Mouse (Mus musculus) CH12F3 (cell line): Measurements from ENCODE around the gene Map2k4.

Source experiments
- in situ Hi-C: fragments of 300-500 bp; cut with MboI; formaldehyde crosslinking; loops from 2 replicates; pipeline ENCODE4 v1.14.3; 2020; ENCODE audit warnings: low sequenced_read_pairs

Map2k4 gene

DNA sequence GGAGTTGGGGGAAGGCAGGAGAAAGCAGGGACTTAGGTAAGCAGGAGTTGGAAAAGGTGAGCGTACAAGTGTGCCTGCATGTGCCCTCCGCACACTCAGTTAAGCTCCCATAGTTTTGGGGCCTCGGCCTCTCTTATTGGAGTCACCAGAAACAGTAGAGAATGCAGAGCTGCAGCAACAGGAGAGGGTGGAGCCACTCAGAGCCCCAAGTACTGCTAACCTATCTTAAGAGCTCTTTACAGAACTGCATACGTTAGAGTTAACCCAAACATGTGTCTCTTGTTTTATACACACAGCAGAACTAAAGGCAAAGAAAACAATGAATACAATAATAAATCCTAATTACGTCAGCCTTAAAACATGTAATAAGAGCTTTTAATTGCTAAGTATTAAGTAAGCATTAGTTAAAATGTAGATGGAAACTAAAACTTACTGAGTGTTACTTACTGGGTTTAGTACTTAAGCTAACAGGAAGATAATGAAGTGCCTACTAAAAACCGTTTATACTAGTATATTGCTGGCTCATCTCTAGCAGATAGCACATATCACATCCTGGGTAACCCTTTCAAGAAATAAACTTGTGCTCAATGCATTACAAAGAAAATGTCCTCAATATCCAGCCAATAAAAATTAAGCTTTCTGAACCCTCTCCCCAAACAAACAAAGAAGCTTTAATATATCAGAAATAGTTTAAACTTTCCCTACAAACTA is 14.0 kb downstream of the Map2k4 start:
- in situ Hi-C loops, result no loop called here

DNA sequence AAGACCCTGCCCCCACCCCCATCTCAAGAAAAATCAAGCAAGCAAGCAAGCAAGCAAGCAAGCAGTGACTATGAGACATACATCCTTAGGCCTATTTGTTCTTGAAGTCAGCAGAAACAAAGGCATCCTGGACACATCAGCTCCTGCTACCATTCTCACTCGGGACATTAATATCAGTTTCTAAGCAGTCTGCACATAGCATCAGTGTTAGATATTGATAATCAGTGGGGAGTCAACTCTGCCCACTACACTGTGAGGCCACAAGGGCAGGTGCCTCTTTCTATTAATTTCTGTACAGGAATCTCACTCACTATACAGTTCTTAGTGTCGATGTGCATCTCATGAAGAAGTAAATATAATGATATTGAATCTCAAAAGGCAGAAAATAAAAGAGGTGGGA is 14.6 kb downstream of the Map2k4 start:
- in situ Hi-C loops, result no loop called here

DNA sequence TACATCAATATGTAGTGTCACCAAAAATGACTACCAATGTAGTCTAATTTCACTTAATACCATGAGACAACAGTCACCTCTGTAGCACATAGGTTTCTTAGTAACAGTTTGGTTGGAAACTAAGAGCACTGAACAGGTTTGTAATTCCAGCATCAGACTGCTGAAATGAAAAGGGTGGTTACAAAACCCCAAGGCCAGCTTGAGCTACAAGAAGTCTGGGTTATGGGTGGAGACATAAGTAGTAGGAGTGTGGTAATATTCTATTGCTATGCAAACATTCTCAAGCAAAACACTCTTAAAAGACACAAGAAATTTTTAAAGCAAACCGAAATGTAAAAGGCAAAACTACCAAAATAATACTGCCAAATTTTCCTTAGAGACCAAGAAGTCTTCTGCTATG is 16.6 kb downstream of the Map2k4 start:
- in situ Hi-C loops, result no loop called here

DNA sequence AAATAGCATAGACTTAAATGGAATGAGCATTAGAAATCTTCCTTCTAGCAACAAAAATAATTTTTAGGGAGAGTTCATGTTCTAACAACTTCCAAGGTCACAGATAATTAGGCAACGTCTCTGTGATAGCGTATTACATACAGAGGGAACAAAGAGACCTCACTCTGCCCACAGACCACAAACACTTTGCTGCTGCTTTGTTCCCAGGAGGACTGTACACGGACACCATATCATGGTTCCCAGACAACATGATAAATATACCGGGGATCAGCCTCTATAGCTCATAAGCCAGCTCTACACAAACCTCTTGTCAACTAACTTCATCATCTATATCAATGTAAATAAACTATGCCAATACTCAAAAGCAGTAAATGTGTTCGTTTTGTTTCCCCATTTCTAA is 18.1 kb downstream of the Map2k4 start:
- in situ Hi-C loops, result no loop called here

DNA sequence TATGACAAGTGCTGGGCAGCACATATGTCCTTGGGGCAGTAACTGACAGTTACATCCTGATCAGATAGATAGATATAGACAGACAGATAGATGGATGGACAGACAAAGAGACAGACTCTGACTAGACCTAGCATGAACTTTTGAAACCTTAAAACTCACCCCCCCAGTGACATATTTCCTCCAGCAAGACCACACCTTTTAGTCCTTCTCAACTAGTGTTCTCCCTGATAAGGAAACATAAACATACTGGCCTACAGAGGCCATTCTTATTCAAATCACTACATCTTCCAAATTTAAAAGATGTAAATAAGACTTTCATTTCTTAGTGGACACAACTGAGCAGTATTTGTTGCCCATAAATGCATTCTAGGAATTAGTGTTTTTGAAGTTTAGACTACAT is 19.7 kb downstream of the Map2k4 start:
- in situ Hi-C loops, result no loop called here

DNA sequence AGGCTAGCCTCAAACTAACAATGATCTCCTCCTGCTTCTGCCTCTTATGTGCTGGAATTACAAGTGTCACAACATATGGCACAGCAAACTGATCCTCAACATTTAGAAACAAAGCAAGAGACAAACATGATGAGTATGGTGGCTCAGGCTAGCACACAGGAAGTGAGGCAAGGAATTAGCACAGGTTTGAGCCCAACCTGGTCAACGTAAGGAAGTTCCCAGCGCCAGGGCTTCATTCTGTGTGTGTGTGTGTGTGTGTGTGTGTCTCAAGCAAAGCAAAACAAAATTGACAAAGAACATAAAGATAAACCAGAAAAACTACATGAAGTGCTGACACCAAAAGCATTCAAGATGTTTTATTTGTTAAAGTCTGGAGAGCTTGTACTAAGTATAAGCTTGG is 27.2 kb downstream of the Map2k4 start:
- in situ Hi-C loops, result no loop called here

DNA sequence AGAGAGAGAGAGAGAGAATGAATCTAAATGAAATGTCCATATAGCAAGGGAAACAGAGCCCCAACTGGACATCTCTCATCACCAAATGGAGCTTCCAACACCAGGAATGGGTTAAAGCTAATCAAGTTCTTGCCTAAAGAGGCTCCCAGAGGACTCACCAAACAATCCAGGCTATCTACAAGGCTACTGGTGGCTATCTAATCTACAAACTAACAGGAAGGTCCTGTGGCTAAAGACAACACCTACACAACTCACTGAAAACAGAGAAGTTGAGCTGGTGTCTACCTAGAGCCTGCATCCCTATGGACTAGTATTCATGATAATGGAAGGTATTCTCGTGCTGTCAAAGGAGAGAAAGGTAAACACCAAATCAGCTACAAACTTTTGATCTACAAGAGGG is 28.7 kb downstream of the Map2k4 start:
- in situ Hi-C loops, result no loop called here

DNA sequence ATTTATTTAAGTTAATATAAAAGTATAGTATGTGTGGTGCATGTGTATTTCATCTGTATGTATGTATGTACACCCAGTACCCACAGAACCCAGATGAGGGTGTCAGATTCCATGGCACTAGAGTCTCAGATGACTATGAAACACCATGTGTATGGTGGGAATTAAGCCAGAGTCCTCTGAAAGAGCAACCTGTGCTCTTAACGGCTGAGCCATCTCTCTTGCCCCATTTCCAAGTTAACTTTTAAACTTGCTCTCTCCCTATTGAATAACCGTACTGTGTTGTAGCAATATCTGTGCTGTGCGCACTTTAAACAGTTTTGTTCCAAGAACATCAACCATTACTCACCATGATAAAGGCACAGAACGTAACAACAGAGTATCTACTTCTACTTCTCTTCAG is 33.9 kb downstream of the Map2k4 start:
- in situ Hi-C loops, result no loop called here

DNA sequence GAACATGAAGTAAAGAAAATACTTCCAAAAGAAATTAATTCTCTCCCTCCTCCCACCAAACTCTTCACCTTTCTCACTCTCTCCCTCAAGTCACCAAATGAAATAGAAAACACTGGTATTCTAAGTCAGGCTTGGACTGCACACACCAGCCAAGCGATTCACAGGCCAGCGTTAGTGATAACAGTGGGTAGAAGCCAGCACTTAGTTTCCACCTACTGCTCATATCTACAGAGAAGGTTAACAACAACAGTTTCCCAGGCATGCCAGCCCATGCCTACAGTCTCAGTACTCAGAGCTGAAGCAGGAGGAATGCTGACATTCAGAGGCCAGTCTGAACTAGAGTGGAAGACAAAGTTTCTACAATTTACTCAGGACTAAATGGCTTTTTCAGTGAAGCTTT is 34.5 kb downstream of the Map2k4 start:
- in situ Hi-C loops, result no loop called here

DNA sequence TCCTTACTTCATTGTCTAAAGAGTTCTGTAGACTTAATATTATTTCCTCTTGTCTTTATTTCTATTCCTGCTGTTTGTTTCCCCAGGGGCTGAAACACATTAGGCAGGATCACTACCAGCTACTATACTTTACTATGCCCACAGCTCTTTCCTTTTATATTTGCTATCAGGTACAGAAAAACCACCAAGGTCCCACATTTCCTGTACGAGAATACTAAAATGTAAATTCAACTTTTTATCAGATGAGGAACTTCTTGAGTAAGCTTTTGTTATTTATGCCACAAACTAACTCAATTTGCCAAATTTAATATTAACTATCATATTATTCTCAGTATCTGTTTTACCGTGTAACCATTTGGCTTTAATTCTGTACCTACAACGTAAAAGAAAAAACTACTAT is 37.6 kb downstream of the Map2k4 start:
- in situ Hi-C loops, result no loop called here

DNA sequence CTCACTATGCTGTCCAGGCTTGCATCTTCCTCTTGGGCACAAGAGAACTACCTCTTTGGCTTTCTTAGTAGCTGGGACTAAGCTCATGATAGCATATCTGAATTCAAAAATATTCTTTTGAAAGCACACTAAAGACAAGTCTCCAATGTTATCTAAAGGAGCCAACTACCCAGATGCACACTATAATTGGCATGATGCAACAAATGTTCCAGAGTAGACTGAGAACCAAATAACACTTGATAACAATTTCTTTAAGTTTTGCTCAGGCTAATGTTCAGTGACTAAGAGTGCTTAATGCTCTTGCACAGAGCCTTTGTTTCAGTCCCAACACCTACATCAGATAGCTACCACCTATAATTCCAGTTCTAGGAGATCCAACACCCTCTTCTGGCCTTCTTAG is 40.7 kb downstream of the Map2k4 start:
- in situ Hi-C loops, result no loop called here

DNA sequence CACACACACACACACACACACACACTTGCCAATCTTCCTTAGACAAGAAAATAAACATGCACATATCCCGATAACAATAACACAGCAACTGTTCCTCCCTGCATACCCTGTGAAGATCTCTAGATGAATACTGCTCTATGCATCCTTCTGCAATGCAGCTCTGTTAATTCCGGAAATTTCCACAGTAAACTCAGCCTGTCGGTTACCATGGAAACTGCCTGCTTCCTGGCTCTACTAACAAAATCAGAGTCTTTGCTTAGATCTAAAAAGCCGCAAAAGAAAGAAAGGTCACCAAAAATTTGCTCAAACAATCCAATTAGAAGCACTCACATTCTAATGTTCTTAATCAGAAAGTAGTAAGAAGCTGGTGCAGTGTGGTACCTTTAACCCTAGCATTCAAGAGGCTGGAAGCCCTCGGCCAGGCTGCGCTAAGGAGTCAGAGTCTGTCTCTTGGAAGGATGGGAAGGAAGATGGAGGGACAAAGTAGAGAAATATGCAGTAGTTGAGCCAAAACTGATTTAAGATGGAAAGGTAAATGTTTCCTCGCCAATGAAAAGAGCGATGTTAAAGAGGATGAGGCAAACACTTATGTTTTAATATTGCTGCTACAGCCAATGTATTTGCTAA is 42.3 kb downstream of the Map2k4 start:
- in situ Hi-C loops, result no loop called here

DNA sequence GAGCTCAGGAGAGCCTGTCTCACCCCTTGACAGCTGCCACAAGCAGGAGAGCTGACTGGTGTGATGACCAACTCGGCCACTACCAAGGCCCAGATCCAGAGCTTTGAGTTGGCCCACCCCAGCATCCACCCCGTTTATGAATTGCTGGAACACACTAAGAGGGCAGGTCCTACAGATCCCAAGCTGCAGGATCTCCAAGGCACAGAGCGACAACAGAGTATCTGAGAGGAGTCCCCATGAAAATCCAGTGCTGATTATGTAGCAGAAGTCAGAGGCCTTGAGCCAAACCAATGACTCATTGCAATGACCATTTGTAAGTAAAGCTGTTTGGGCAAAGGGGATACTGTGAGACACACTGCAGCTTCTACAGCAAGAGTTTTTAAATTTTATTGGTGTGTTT is 44.2 kb downstream of the Map2k4 start:
- in situ Hi-C loops, result no loop called here

DNA sequence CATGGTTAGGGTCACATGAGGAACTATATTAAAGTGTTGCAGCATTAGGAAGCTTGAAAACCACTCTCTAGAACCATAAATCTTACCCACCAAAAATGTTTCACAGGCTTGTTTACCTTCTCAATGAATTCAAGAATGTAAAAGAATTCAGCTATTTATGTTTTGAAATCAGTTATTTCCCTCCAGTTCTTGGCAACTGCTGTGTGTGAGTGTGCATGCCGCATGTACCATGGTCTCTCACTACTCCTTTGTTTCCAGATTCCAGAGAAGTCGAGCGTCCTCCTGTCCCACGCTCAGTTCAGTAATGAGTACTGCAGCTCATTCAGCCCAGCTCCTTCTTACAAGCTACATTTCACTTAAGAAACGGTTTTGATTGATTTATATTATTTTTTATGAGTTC is 47.3 kb downstream of the Map2k4 start:
- in situ Hi-C loops, result no loop called here

DNA sequence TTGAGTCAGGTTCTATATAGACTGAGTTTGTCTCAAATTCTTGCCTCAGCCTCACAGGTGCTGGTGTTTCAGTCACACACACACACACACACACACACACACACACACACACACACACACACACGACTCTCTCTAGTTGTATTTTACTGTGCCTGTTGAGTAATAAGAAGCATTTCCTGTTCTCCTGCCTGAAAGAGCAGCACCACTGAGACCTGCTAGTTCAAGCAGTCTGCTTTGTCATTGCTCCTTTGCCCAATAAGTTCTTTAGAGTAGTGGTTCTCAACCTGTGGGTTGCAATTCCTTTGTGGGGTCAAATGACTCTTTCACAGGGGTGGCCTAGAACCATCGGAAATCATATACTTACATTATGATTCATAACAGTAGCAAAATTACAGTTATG is 47.7 kb downstream of the Map2k4 start:
- in situ Hi-C loops, result no loop called here

DNA sequence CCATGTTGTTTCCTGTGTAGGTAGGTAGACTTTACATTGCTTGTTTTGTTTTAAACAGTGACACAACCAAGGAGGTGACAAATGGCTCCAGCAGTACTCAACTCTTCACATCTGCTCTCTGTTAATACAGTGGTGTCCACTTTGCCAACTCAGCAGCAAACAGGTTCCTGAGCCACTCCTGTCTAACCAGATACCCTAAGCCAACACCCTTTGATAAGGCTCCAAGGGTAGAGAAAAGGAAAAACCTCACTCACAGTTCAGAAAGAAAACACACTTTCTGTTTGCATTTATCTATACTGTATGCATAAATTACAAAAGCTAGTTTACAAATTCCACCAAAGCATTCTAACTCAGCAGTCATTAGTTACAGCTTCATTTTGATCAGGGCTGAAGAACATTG is 48.2 kb downstream of the Map2k4 start:
- in situ Hi-C loops, result no loop called here

DNA sequence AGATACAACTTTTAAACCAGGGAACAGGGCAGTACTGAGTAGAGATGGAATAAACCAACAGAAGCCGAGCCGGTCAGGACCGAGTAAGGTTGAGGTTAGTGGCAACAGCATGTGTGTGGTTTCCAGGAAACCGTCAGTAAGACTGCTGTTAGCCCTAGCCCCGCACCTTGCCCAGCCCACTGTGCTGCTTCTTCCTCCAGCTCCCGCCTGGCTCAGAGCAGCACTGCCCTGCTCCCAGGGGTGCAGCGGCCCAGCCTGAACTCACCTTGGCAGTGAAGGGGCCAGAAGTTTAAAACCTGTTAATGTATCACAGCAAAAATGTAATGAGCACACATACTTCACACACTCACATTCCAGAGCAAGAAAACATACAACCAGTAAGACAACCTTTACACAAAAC is 53.4 kb downstream of the Map2k4 start:
- in situ Hi-C loops, result no loop called here

DNA sequence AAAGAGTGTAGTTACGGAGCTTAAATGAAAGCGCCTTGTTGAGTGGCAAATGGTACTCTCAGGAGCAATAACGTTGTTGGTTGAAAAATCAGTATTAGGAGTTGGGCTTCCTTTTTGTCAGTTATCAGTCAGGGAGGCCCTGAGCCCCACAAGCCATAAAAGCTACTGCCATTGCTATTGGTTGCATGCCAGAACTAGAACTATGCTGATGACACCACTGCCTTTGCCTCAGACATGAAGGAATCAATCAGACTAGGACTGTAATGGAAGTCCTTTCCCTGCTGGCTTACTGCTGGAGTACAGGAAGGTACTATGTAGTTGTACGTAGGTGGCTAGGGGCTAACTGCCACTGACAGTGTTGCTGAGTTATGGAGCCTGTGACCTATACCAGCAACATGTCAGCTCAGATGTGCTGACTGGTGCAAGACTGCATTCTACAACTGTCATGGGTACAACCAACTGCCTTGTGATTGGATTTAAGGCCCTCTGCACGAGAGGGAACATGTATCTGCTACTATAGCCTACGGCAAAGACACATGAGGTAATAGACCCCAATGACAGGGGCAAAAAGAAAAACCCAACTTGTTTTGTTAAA is 58.4 kb downstream of the Map2k4 start:
- in situ Hi-C loops, result no loop called here

DNA sequence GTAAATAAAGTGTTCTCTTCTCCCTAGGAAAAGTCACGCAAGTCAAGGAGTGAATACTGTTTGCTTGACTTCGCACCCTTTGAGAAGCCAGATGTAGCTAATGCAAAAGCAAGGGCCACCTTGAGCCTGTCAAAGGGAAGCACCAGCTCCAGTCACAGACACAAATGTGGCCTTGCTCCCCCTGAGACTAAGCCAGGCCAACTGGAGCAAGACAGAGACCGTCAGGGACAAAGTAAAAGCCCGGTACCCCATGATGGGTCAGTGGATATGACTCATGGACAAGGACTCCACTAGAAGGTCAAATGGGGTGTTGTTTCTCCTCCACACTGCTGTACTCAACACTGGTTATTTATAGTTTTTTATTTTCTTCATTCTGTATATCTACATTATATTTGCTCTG is 59.2 kb downstream of the Map2k4 start:
- in situ Hi-C loops, result no loop called here

DNA sequence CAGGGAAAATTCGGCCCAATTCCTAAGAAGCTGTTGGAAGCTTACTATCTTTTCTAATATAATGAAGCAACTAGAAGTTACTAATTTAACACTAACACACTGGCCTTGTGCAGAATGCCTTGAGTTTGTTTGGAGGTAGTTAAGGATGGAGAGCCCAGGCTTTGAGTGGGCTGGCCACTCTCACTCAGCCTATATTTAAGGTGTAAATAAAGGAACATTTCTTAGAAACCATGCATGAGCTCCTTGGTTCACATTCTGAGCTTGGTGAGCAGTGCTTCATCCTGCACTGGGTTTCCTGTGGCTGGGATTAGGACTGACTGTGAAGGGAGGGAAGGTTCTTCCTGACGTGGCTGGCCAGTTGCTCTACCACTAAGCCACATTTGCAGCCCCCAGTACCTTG is 64.4 kb downstream of the Map2k4 start:
- in situ Hi-C loops, result no loop called here

DNA sequence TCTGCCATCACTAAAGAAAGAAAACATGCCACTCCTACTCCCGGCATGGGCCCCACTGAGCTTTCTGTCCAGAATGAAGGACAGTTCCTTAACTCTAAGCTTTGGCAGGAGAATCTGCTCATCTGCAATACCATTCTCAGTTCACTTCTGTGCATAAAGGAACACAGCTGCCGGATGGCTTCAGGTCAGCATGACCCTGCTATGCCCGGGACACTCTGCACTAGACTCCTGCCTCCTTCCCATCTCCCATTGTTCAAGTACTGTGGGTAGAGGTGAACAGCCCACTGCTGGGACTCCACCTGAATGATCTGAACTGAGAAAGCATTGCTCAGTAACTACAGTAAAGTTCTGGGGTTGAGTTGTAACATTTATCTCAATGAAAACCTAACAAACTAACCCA is 66.5 kb downstream of the Map2k4 start:
- in situ Hi-C loops, result no loop called here

DNA sequence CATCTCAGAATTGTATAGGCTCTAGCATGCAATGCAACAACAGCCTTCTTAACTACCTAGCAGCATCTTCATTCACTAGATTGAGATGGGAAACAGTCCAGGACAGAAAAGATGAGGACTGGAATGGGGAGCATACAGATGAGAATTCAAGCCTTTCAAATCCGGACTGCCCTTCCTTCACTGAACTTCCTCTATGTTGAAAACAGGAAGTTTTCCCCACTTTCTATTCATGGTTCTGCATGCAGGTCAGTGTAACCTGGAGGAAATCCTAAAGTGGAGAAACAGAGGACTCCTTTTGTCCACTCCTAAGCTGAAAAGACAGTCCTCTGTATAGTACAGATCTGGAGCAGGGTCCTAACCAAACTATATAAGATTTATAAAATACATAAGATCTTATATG is 68.1 kb downstream of the Map2k4 start:
- in situ Hi-C loops, result no loop called here

DNA sequence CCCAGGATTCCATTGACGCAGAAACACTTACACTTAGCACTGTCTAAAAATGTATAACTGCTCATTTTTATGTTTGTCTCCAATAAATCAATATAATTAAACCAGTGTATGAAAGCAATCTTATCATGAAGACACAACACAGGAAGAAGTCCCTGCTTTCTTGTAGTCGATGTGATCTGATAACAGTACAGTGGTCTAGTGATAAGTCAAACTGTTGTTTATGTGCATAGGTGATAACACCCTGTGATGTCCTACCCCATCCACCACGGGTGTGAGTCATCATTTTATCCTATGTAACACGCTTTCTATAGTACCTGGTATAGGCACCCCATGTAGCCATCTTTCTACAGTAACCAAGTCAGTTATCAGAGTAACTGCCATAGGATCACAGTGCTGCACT is 74.3 kb downstream of the Map2k4 start:
- in situ Hi-C loops, result no loop called here
